Mouse (Mus musculus) monocyte, adult 2 months (primary cell): Measurements from ENCODE around the gene Six4.
"Not testable (repeated sequence)": the region's sequence is repeated elsewhere in the genome, so short reads cannot be mapped to it uniquely, and the experiment has no call there.

Experiments used
- DNase-seq, 2 experiments: peaks; one replicate each; pipeline ENCODE4 v3.0.0; 2022; ENCODE audit warnings: low spot score in 2 of 2, low read depth in 1 of 2

Six4 gene

GRCm38 (mm10) chr12:73088500-73088899 is 24.8 kb downstream of the Six4 start:
- no peak for DNase-seq

- no peak for DNase-seq
Observed at GRCm38 (mm10) chr12:73087086-73087485, 26.2 kb downstream of the Six4 start.

- DNase-seq, result no peak
Observed at GRCm38 (mm10) chr12:73085739-73086630, 27.3 kb downstream of the Six4 start.

GRCm38 (mm10) chr12:73083773-73084172 is 29.5 kb downstream of the Six4 start:
- DNase-seq, result no peak

GRCm38 (mm10) chr12:73081828-73082227 is 31.4 kb downstream of the Six4 start:
- not testable (repeated sequence) for DNase-seq

- no peak for DNase-seq
Observed at GRCm38 (mm10) chr12:73060805-73061410, 52.3 kb downstream of the Six4 start.

- DNase-seq, result no peak
Observed at GRCm38 (mm10) chr12:73057492-73057891, 55.8 kb downstream of the Six4 start.

GRCm38 (mm10) chr12:73055451-73055850 is 57.8 kb downstream of the Six4 start:
- DNase-seq, result no peak

GRCm38 (mm10) chr12:73054576-73055185 is 58.6 kb downstream of the Six4 start:
- no peak for DNase-seq

- peak in 1 of 2 experiments; percentile 41 for DNase-seq
Observed at GRCm38 (mm10) chr12:73053668-73054241, 59.5 kb downstream of the Six4 start, which contains the start of gene Six1. Gene Six1 (minus strand): TSS chr12:73053887.

GRCm38 (mm10) chr12:73052651-73053591 is 60.3 kb downstream of the Six4 start:
- no peak for DNase-seq

- DNase-seq, result no peak
Observed at GRCm38 (mm10) chr12:73052036-73052650, 61.1 kb downstream of the Six4 start.

- DNase-seq, result no peak
Observed at GRCm38 (mm10) chr12:73050811-73051580, 62.3 kb downstream of the Six4 start.

- DNase-seq, result no peak
Observed at GRCm38 (mm10) chr12:73050305-73050704, 63.0 kb downstream of the Six4 start.
